Mouse (Mus musculus) hindbrain, postnatal 0 days (tissue): ENCODE measurements around the gene Kdm4b. TPM values are rescaled to one million over a fixed set of nuclear protein-coding genes. Genes with fewer than 3 reads are reported as not detected.

ENCODE experiments used
- ATAC-seq: fragments of 200-750 bp; cut with Nextera tagmentation; 2 replicates; pipeline ENCODE4 v1.8.0; 2017; ENCODE audit warnings: mild to moderate bottlenecking, moderate TSS enrichment, moderate library complexity
- DNase-seq: peaks from one replicate; pipeline ENCODE4 v3.0.0-alpha.2; 2015; ENCODE audit warnings: low spot score
- H3K27ac ChIP-seq: fragments of 300-500 bp; sonication (generic); 2 replicates; pipeline ENCODE4 v1.5.1; 2014; ENCODE audit warnings: mild to moderate bottlenecking
- H3K27me3 ChIP-seq: fragments of 300-500 bp; sonication (generic); 2 replicates; pipeline ENCODE4 v1.6.1; 2014; ENCODE audit warnings: low read length, mixed read lengths; ENCODE audit not compliant: insufficient read depth
- H3K36me3 ChIP-seq: fragments of 300-500 bp; sonication (generic); 2 replicates; pipeline ENCODE4 v1.6.1; 2014; ENCODE audit warnings: low read length, mixed read lengths; ENCODE audit not compliant: insufficient read depth
- H3K4me1 ChIP-seq: fragments of 300-500 bp; sonication (generic); 2 replicates; pipeline ENCODE4 v1.6.1; 2014; ENCODE audit warnings: antibody characterized with exemption, low read length, mixed read lengths; ENCODE audit not compliant: insufficient read depth
- H3K4me2 ChIP-seq: fragments of 300-500 bp; sonication (generic); 2 replicates; pipeline ENCODE4 v1.6.1; 2014; ENCODE audit warnings: low read depth, mild to moderate bottlenecking, low read length, moderate library complexity, mixed read lengths
- H3K4me3 ChIP-seq: fragments of 300-500 bp; sonication (generic); 2 replicates; pipeline ENCODE4 v1.5.1; 2014; ENCODE audit warnings: low read length
- H3K9ac ChIP-seq: fragments of 300-500 bp; sonication (generic); replicated peaks from 2 replicates; pipeline ENCODE4 v1.6.1; 2014; ENCODE audit warnings: mild to moderate bottlenecking, low read length, moderate library complexity, mixed read lengths
- H3K9me3 ChIP-seq: fragments of 300-500 bp; sonication (generic); 2 replicates; pipeline ENCODE4 v1.6.1; 2016; ENCODE audit warnings: low read length, mixed read lengths
- CTCF ChIP-seq: IDR thresholded peaks from 2 replicates; pipeline ENCODE4 v1.5.1; 2016; ENCODE audit warnings: antibody characterized with exemption, control low read depth, low read depth
- WGBS: fragments of 180-500 bp; shearing (Covaris S2); extraction: QIAGEN DNeasy Blood & Tissue Kit; methylation state at CpG from one replicate; pipeline ENCODE4 v1.1.7; 2014; 5-methylcytosine and 5-hydroxymethylcytosine counted together
- polyA plus RNA-seq: library from polyadenylated mRNA; unstranded; fragments of >200 nt; fragmentation: Nextera tagmentation; extraction: Ambion mirVana; gene quantifications from 2 replicates; pipeline ENCODE4 v1.2.1, GENCODE M21; 2015
- total RNA-seq: library from RNA; depleted of rRNA; stranded (reverse); fragments of >200 nt; gene quantifications from 2 replicates; pipeline ENCODE4 v1.2.3, GENCODE M21; 2014

The Kdm4b gene
- total and polyA plus RNA-seq, 2 experiments from 2014 or later = 42.5 to 144 TPM

DNA sequence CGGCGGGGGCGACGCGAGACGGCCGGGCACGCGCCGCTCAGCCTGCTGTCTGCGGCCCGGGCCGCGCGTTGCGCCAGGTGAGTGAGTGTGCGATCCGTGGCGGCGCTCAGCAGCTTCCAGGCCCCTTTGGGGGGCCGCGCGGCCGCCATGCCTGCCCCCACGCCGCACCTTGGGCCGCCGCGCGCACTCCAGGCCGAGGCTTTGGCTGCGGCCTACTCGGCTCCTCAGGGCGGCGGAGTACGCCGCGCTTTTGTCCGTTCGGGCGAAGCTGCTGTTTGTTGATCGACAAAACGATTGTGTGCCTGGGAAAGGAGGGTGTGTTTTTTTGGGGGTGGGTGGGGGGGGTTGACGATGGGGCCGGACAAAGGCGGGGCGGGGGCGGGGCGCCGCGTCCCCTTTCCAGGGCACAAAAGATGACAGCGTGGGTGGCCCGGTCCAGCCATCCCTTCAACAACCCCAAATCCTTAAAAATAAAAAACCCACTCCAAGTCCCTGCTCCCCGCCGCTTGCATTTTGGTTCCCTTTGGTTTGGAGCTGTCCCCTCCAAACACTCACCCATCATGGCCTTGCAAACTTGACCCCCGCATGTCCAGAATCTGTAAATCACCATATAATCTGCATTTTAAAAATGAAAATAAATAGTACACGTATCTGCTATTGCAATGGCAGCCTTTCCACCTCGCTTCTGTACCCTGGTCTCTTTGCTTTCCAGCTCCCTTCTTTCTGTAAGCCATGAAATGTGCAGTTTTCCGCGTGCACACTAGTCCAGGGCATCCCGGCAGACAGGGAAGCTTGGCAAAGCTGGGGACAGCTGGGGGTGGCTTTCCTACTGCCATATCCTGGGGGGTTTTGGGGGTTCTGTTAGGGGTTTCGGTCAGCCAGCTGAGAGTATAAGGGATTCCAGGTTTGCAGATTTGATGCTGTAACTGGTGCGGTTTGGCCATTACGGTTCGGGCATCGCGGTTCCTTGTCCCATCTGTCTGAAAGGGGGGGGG lies 588 bp downstream of the Kdm4b start:
- Histone ChIP-seq H3K27me3 (no peaks in the 10 kb centered on the region), H3K4me3 (peak overlapping the region; percentile 90), H3K36me3 (no peaks in the 10 kb centered on the region), H3K9ac (peak overlapping the region; percentile 95), H3K4me2 (peak overlapping the region; percentile 84), H3K27ac (peak overlapping the region; percentile 98), H3K9me3 (no peaks in the 10 kb centered on the region), H3K4me1 (peaks cover 20% of the 10 kb centered on the region)
- 1% methylated on average over 67 of the region's 67 CpGs for WGBS
- peak; percentile 49 for ATAC-seq
- DNase-seq = peak; percentile 51
- TF ChIP-seq CTCF = no peak

DNA sequence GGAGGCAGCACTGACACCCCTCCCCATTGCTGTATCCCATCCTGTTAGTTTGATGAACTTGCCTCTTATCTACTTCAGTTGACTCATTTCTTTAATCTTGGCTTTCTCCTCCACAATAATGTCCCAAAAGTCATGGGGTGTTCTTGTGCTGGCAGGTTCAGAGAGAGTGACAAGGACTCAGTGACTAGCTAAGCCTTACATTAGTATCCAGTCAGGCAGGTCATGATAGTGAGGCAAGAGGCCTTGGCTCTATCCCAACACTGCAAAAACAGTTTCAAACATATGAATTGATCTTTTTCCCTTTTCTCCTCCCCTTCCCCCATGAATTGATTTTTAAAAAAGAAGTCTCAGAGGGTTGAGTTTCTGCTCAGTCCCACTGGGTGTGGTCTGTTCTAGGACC lies 3.4 kb downstream of the Kdm4b start:
- TF ChIP-seq CTCF = no peak
- DNase-seq = no peak
- H3K9me3 ChIP-seq = no peaks in the 10 kb centered on the region
- H3K4me3 ChIP-seq = no peak overlapping the region
- H3K27ac ChIP-seq = no peak overlapping the region
- ATAC-seq = no peak
- no peaks in the 10 kb centered on the region for H3K36me3 ChIP-seq
- H3K4me1 ChIP-seq = peaks cover 22% of the 10 kb centered on the region
- H3K9ac ChIP-seq = no peak overlapping the region
- no peak overlapping the region for H3K4me2 ChIP-seq
- no peaks in the 10 kb centered on the region for H3K27me3 ChIP-seq

DNA sequence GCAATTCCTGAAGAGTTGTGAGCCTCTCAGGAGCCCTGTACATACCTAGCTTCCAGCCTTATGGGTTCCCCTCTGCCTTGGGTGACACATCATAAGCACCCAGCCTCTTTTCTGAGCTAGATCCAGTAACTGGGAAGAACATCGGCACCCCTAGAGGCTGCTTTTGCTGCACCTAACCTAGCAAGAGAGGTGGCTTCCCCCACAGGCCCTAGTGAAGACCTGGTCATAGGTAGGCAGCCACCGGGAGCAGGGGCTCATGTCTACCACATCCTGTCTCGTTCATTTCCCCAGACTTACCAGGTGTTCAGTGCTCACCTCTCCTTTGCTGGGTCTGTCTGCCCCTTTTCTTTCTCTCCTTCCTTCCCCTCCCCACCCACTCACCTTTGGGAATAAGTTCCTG lies 4.5 kb downstream of the Kdm4b start:
- Histone ChIP-seq H3K27me3 (no peaks in the 10 kb centered on the region), H3K4me1 (peaks cover 22% of the 10 kb centered on the region), H3K9me3 (no peaks in the 10 kb centered on the region), H3K4me3 (no peak overlapping the region), H3K4me2 (no peak overlapping the region), H3K36me3 (no peaks in the 10 kb centered on the region), H3K9ac (no peak overlapping the region), H3K27ac (no peak overlapping the region)
- DNase-seq (no peak), ATAC-seq (no peak)
- TF ChIP-seq CTCF = peak; percentile 26; the same call in 1 of the 2 replicates
- WGBS = 73% methylated on average over 3 of the region's 3 CpGs

DNA sequence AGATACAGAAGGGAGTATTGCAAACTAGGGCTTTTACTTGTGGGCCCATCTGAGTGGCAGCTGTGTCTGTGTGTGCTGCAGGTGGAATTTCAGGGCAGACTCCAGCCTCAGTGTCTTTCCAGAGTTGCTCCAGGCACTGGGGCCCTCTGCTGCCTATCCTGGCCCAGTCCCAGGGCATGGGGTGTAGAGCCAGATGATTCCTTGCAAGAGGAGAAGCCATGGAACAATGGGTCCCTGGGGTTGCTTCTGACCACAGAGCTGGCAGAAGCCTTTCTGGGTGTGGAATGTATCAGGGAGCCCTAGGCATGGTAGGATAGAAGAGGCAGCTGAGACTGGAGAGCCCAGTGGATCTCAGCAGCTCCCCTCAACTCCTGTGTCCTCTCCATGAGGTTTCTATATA lies 5.4 kb downstream of the Kdm4b start:
- Histone ChIP-seq H3K27ac (0 out of 2 replicates have a peak overlapping the region, but pooled peaks have one; percentile 36), H3K9me3 (no peaks in the 10 kb centered on the region), H3K9ac (no peak overlapping the region), H3K4me1 (peaks cover 22% of the 10 kb centered on the region), H3K4me2 (no peak overlapping the region), H3K27me3 (no peaks in the 10 kb centered on the region), H3K4me3 (no peak overlapping the region), H3K36me3 (no peaks in the 10 kb centered on the region)
- no peak for ATAC-seq
- DNase-seq = no peak
- TF ChIP-seq CTCF = no peak

DNA sequence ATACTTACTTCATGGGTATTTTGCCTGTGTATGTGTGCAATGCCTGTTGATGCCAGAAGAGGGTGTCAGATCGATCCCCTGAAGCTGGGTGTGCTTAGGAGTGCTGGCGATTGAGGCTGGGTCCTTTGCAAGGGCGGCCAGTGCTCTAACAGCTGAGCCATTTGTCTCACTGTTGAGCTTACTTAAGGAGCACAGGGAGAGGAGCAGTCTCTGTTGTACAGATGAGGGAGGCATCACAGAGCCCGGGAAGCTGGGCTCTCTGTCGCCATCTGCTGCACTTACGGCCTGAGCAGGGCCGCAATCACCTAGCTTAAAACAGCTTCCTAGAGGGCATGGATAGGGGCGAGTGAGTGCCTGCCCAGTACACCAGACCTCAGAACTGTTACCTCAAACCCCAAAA lies 7.1 kb downstream of the Kdm4b start:
- peak; percentile 63 for TF ChIP-seq CTCF
- DNase-seq (peak; percentile 7), ATAC-seq (no peak)

DNA sequence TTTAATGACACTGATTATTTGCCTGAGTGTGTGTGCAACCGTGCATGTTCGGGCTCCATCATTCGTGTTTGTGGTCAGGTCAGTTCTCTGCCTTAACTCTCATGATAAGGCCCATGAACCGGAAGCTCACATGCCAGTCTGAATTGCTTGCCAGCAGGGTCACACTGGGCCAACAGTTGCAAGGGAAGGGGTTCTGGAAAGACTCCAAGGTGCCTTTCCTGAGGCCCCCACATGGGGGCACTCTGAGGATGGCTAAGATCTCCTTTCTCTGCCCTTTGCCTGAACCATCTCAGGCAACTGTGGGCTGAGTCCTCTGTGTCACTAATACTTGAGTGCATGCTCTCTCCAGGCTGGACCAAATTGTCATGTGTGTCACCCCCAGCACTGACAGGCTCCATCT lies 11.3 kb downstream of the Kdm4b start:
- Histone ChIP-seq H3K9me3 (no peaks in the 10 kb centered on the region), H3K4me1 (peaks cover 8% of the 10 kb centered on the region; the same call in 1 of the 2 replicates), H3K4me2 (no peak overlapping the region), H3K27me3 (no peaks in the 10 kb centered on the region), H3K27ac (no peak overlapping the region), H3K36me3 (no peaks in the 10 kb centered on the region), H3K9ac (no peak overlapping the region), H3K4me3 (no peak overlapping the region)
- TF ChIP-seq CTCF = peak; percentile 66
- ATAC-seq (peak; percentile 31), DNase-seq (peak; percentile 81)
- 38% methylated on average over 4 of the region's 4 CpGs for WGBS

More for the DNA sequence above, 7.1 kb downstream of the Kdm4b start:
- no peak overlapping the region for H3K4me2 ChIP-seq
- no peaks in the 10 kb centered on the region for H3K36me3 ChIP-seq
- no peaks in the 10 kb centered on the region for H3K9me3 ChIP-seq
- no peak overlapping the region for H3K27ac ChIP-seq
- no peak overlapping the region for H3K4me3 ChIP-seq
- peaks cover 13% of the 10 kb centered on the region for H3K4me1 ChIP-seq
- H3K9ac ChIP-seq = no peak overlapping the region
- WGBS = 37% methylated on average over 8 of the region's 8 CpGs
- H3K27me3 ChIP-seq = no peaks in the 10 kb centered on the region

DNA sequence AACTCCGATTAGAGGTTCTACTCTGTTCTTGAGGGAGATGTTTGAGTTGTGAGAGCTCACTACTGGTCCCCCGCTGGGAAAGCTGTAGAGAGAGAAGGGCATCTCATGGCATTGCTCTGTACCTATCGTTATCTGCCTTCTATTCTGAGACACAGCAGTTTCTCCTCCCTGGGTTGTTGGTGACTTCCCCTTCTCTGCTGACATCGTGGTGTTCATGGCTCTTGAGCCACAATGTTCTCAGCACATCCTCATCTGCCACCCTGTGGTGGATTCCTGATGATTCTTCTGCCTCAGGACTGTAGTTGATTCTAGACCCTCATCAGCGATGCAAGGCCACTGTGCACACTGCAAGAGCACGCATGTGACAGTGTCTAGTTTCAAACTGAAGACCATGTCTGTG lies 11.9 kb downstream of the Kdm4b start:
- no peak overlapping the region for H3K4me3 ChIP-seq
- H3K4me1 ChIP-seq = peaks cover 8% of the 10 kb centered on the region; the same call in 1 of the 2 replicates
- H3K4me2 ChIP-seq = no peak overlapping the region
- 94% methylated on average over 6 of the region's 6 CpGs for WGBS
- no peaks in the 10 kb centered on the region for H3K36me3 ChIP-seq
- no peak for DNase-seq
- H3K27ac ChIP-seq = no peak overlapping the region
- TF ChIP-seq CTCF = peak; percentile 13; the same call in 1 of the 2 replicates
- no peaks in the 10 kb centered on the region for H3K9me3 ChIP-seq
- H3K9ac ChIP-seq = no peak overlapping the region
- ATAC-seq = no peak
- H3K27me3 ChIP-seq = no peaks in the 10 kb centered on the region
